Mouse (Mus musculus) neural tube, embryonic 12.5 days (tissue): Measurements from ENCODE around the gene Dct. TPM values are rescaled to one million over a fixed set of nuclear protein-coding genes. Genes with fewer than 3 reads are reported as not detected.

Experiments used
- ATAC-seq: fragments of 200-750 bp; cut with Nextera tagmentation; 2 replicates; pipeline ENCODE4 v1.8.0; 2017; ENCODE audit warnings: low read depth, mild to moderate bottlenecking, moderate TSS enrichment, moderate library complexity; ENCODE audit not compliant: low FRiP score
- H3K27ac ChIP-seq: fragments of 300-500 bp; sonication (generic); 2 replicates; pipeline ENCODE4 v1.5.1; 2016
- H3K27me3 ChIP-seq: fragments of 300-500 bp; sonication (generic); replicated peaks from 2 replicates; pipeline ENCODE4 v1.6.1; 2016; ENCODE audit warnings: mild to moderate bottlenecking
- H3K36me3 ChIP-seq: fragments of 300-500 bp; sonication (generic); 2 replicates; pipeline ENCODE4 v1.6.1; 2016; ENCODE audit warnings: mild to moderate bottlenecking
- H3K4me1 ChIP-seq: fragments of 300-500 bp; sonication (generic); 2 replicates; pipeline ENCODE4 v1.6.1; 2016
- H3K4me2 ChIP-seq: fragments of 300-500 bp; sonication (generic); replicated peaks from 2 replicates; pipeline ENCODE4 v1.6.1; 2016; ENCODE audit warnings: mild to moderate bottlenecking
- H3K4me3 ChIP-seq: fragments of 300-500 bp; sonication (generic); 2 replicates; pipeline ENCODE4 v1.5.1; 2016
- H3K9ac ChIP-seq: fragments of 300-500 bp; sonication (generic); 2 replicates; pipeline ENCODE4 v1.6.1; 2016; ENCODE audit warnings: mild to moderate bottlenecking
- H3K9me3 ChIP-seq: fragments of 300-500 bp; sonication (generic); 2 replicates; pipeline ENCODE4 v1.6.1; 2016; ENCODE audit warnings: mild to moderate bottlenecking
- WGBS: fragments of 180-500 bp; shearing (Covaris S2); methylation state at CpG from one replicate; pipeline ENCODE4 v1.1.7; 2016; 5-methylcytosine and 5-hydroxymethylcytosine counted together
- polyA plus RNA-seq: library from polyadenylated mRNA; unstranded; fragments of >200 nt; fragmentation: Nextera tagmentation; extraction: Ambion mirVana; gene quantifications from 2 replicates; pipeline ENCODE4 v1.2.1, GENCODE M21; 2016

Dct gene
- polyA plus RNA-seq, 1 experiment from 2014 or later = 3.9 TPM

- Histone ChIP-seq H3K4me1 (no peaks in the 10 kb centered on the region), H3K4me2 (no peak overlapping the region), H3K9me3 (no peaks in the 10 kb centered on the region), H3K9ac (no peak overlapping the region), H3K36me3 (no peaks in the 10 kb centered on the region), H3K4me3 (no peak overlapping the region), H3K27me3 (no peaks in the 10 kb centered on the region), H3K27ac (no peak overlapping the region)
- 89% methylated on average over 12 of the region's 12 CpGs for whole genome bisulfite sequencing
- no peak for ATAC-seq
These were observed 17.5 kb upstream of the Dct start for GRCm38 (mm10) chr14:118069439-118070079.

- H3K9ac ChIP-seq = no peak overlapping the region
- H3K27me3 ChIP-seq = 0 out of 2 replicates have a peak, but pooled peaks cover 3% of the 10 kb centered on the region
- no peak overlapping the region for H3K4me3 ChIP-seq
- H3K27ac ChIP-seq = no peak overlapping the region
- 79% methylated on average over 7 of the region's 7 CpGs for WGBS
- H3K9me3 ChIP-seq = no peaks in the 10 kb centered on the region
- no peak overlapping the region for H3K4me2 ChIP-seq
- no peak for ATAC-seq
- no peaks in the 10 kb centered on the region for H3K4me1 ChIP-seq
- H3K36me3 ChIP-seq = no peaks in the 10 kb centered on the region
These were observed 9.9 kb upstream of the Dct start for GRCm38 (mm10) chr14:118061766-118062432.

GRCm38 (mm10) chr14:118058581-118058886 is 6.5 kb upstream of the Dct start:
- ATAC-seq = no peak
- WGBS = 93% methylated on average over 4 of the region's 4 CpGs
- H3K27me3 ChIP-seq = peaks cover 15% of the 10 kb centered on the region

GRCm38 (mm10) chr14:118057696-118058580 is 5.9 kb upstream of the Dct start:
- H3K27ac ChIP-seq = no peak overlapping the region
- no peak for ATAC-seq
- no peak overlapping the region for H3K9ac ChIP-seq
- WGBS = 91% methylated on average over 25 of the region's 25 CpGs
- H3K9me3 ChIP-seq = no peaks in the 10 kb centered on the region
- H3K4me2 ChIP-seq = no peak overlapping the region
- H3K27me3 ChIP-seq = peaks cover 20% of the 10 kb centered on the region
- H3K4me1 ChIP-seq = no peaks in the 10 kb centered on the region
- H3K36me3 ChIP-seq = no peaks in the 10 kb centered on the region
- H3K4me3 ChIP-seq = no peak overlapping the region

More at GRCm38 (mm10) chr14:118058581-118058886, 6.5 kb upstream of the Dct start:
- H3K36me3 ChIP-seq = no peaks in the 10 kb centered on the region
- H3K9me3 ChIP-seq = no peaks in the 10 kb centered on the region
- H3K9ac ChIP-seq = no peak overlapping the region
- no peak overlapping the region for H3K4me2 ChIP-seq
- H3K4me3 ChIP-seq = no peak overlapping the region
- no peak overlapping the region for H3K27ac ChIP-seq
- H3K4me1 ChIP-seq = no peaks in the 10 kb centered on the region

- ATAC-seq = peak; percentile 39; the same call in 1 of the 2 replicates
- Histone ChIP-seq H3K4me3 (no peak overlapping the region), H3K4me2 (peak overlapping the region; percentile 35; the same call in 1 of the 2 replicates), H3K9me3 (no peaks in the 10 kb centered on the region), H3K9ac (no peak overlapping the region), H3K36me3 (no peaks in the 10 kb centered on the region), H3K27me3 (peaks cover 20% of the 10 kb centered on the region), H3K27ac (no peak overlapping the region), H3K4me1 (peaks cover 26% of the 10 kb centered on the region)
- 32% methylated on average over 11 of the region's 11 CpGs for WGBS
These were observed 726 bp upstream of the Dct start for GRCm38 (mm10) chr14:118052770-118053169.

- ATAC-seq = peak; percentile 12; the same call in 1 of the 2 replicates
- H3K4me1 ChIP-seq = peaks cover 26% of the 10 kb centered on the region
- H3K36me3 ChIP-seq = no peaks in the 10 kb centered on the region
- H3K9ac ChIP-seq = no peak overlapping the region
- H3K4me2 ChIP-seq = peak overlapping the region; percentile 35
- no peak overlapping the region for H3K4me3 ChIP-seq
- peaks cover 19% of the 10 kb centered on the region for H3K27me3 ChIP-seq
- 63% methylated on average over 11 of the region's 11 CpGs for WGBS
- H3K27ac ChIP-seq = no peak overlapping the region
- H3K9me3 ChIP-seq = no peaks in the 10 kb centered on the region
These were observed 648 bp downstream of the Dct start for GRCm38 (mm10) chr14:118051396-118051795.

- no peaks in the 10 kb centered on the region for H3K9me3 ChIP-seq
- H3K4me3 ChIP-seq = no peak overlapping the region
- H3K9ac ChIP-seq = no peak overlapping the region
- peak overlapping the region; percentile 35; the same call in 1 of the 2 replicates for H3K4me2 ChIP-seq
- H3K27ac ChIP-seq = no peak overlapping the region
- no peaks in the 10 kb centered on the region for H3K36me3 ChIP-seq
- ATAC-seq = no peak
- H3K4me1 ChIP-seq = peaks cover 26% of the 10 kb centered on the region
- H3K27me3 ChIP-seq = peaks cover 19% of the 10 kb centered on the region
- 73% methylated on average over 12 of the region's 12 CpGs for WGBS
These were observed 1.1 kb downstream of the Dct start for GRCm38 (mm10) chr14:118050990-118051389.

- ATAC-seq = no peak
- Histone ChIP-seq H3K27me3 (peaks cover 13% of the 10 kb centered on the region), H3K9ac (no peak overlapping the region), H3K9me3 (no peaks in the 10 kb centered on the region), H3K4me2 (no peak overlapping the region), H3K36me3 (no peaks in the 10 kb centered on the region), H3K27ac (no peak overlapping the region), H3K4me1 (peaks cover 26% of the 10 kb centered on the region), H3K4me3 (no peak overlapping the region)
- 51% methylated on average over 10 of the region's 10 CpGs for whole genome bisulfite sequencing
These were observed 1.6 kb downstream of the Dct start for GRCm38 (mm10) chr14:118050431-118050830.

GRCm38 (mm10) chr14:118049648-118050238 is 2.3 kb downstream of the Dct start:
- Histone ChIP-seq H3K27me3 (peaks cover 10% of the 10 kb centered on the region), H3K4me1 (peaks cover 26% of the 10 kb centered on the region), H3K4me3 (no peak overlapping the region), H3K9me3 (no peaks in the 10 kb centered on the region), H3K4me2 (peak overlapping the region; percentile 1; the same call in 1 of the 2 replicates), H3K27ac (no peak overlapping the region), H3K36me3 (no peaks in the 10 kb centered on the region), H3K9ac (no peak overlapping the region)
- ATAC-seq = no peak
- 31% methylated on average over 12 of the region's 12 CpGs for WGBS

GRCm38 (mm10) chr14:118042963-118043362 is 9.1 kb downstream of the Dct start:
- 78% methylated on average over 17 of the region's 17 CpGs for WGBS
- no peak for ATAC-seq
- H3K4me1 ChIP-seq = no peaks in the 10 kb centered on the region; the same call in 1 of the 2 replicates
- H3K4me3 ChIP-seq = no peak overlapping the region
- H3K36me3 ChIP-seq = no peaks in the 10 kb centered on the region
- H3K27me3 ChIP-seq = peaks cover 9% of the 10 kb centered on the region
- H3K4me2 ChIP-seq = no peak overlapping the region
- H3K9ac ChIP-seq = no peak overlapping the region
- no peak overlapping the region for H3K27ac ChIP-seq
- H3K9me3 ChIP-seq = no peaks in the 10 kb centered on the region

- Histone ChIP-seq H3K9ac (no peak overlapping the region), H3K27me3 (peaks cover 7% of the 10 kb centered on the region), H3K4me1 (no peaks in the 10 kb centered on the region; the same call in 1 of the 2 replicates), H3K4me3 (no peak overlapping the region), H3K36me3 (no peaks in the 10 kb centered on the region), H3K4me2 (no peak overlapping the region), H3K27ac (no peak overlapping the region), H3K9me3 (no peaks in the 10 kb centered on the region)
- 0 out of 2 replicates have a peak, but pooled peaks have one; percentile 9 for ATAC-seq
- 71% methylated on average over 18 of the region's 18 CpGs for WGBS
These were observed 9.8 kb downstream of the Dct start for GRCm38 (mm10) chr14:118042066-118042762.
